ENCODE assay signal across 10 mouse cellular contexts in genomic region chr2:120011462-120012200, GRCm38 (mm10). TPM values are rescaled to one million over a fixed set of nuclear protein-coding genes. Genes with fewer than 3 reads are reported as not detected.
A peak's percentile ranks its signal among the peaks of the same experiment; 100 is the strongest.
DNase-seq lines count a peak whose midpoint lies in the region; ATAC-seq lines count a peak whose summit lies in the region.
"Had no signal": no experiment of that assay in that cellular context is flagged by ENCODE, and none has a peak within 500 bp of the region (broad histone marks: within the 10 kb centered on the region; RNA-seq: fewer than 3 reads in every experiment).

No protein-coding gene starts in this region.

- H3K4me2 ChIP-seq in midbrain, embryonic 16.5 days (ENCODE audit: low read length): no peak overlapping the region
- H3K4me2 ChIP-seq: embryonic facial prominence, embryonic 12.5 days had no signal

- H3K4me3 ChIP-seq in midbrain, embryonic 10.5 days: no peak overlapping the region
- H3K4me3 ChIP-seq in midbrain, embryonic 16.5 days (ENCODE audit: low read depth, low read length): no peak overlapping the region
- H3K4me3 ChIP-seq: embryonic facial prominence, embryonic 12.5 days had no signal

- H3K36me3 ChIP-seq in midbrain, embryonic 10.5 days: peaks cover 19% of the 10 kb centered on the region
- peaks cover 6% of the 10 kb centered on the region; the same call in 1 of the 2 replicates for H3K36me3 ChIP-seq in midbrain, embryonic 16.5 days (ENCODE audit: control insufficient read depth, insufficient read depth, low read length)
- 0 out of 2 replicates have a peak, but pooled peaks cover 1% of the 10 kb centered on the region for H3K36me3 ChIP-seq in splenic B cell, adult 2 months (ENCODE audit: control insufficient read depth, insufficient read depth, low read length, poor library complexity, severe bottlenecking)

- no peak overlapping the region for H3K27ac ChIP-seq in midbrain, embryonic 10.5 days (replicated peaks)
- no peak overlapping the region for H3K27ac ChIP-seq in midbrain, embryonic 16.5 days (ENCODE audit: low read length)
- H3K27ac ChIP-seq: embryonic facial prominence, embryonic 12.5 days; macrophage had no signal

- no peaks in the 10 kb centered on the region for H3K9me3 ChIP-seq in midbrain, embryonic 10.5 days (replicated peaks)
- no peaks in the 10 kb centered on the region for H3K9me3 ChIP-seq in midbrain, embryonic 16.5 days (replicated peaks; ENCODE audit: control insufficient read depth, low read length, poor library complexity, severe bottlenecking)
- H3K9me3 ChIP-seq: embryonic facial prominence, embryonic 12.5 days had no signal

- no peaks in the 10 kb centered on the region for H3K27me3 ChIP-seq in midbrain, embryonic 10.5 days (ENCODE audit: low read depth, poor library complexity, severe bottlenecking)
- no peaks in the 10 kb centered on the region for H3K27me3 ChIP-seq in midbrain, embryonic 16.5 days (ENCODE audit: control insufficient read depth, insufficient read depth, low read depth, low read length)
- no peaks in the 10 kb centered on the region for H3K27me3 ChIP-seq in splenic B cell, adult 2 months (ENCODE audit: control insufficient read depth, insufficient read depth, low read length, poor library complexity, severe bottlenecking)
- H3K27me3 ChIP-seq: embryonic facial prominence, embryonic 12.5 days had no signal

- H3K4me1 ChIP-seq in midbrain, embryonic 10.5 days: no peaks in the 10 kb centered on the region
- no peaks in the 10 kb centered on the region for H3K4me1 ChIP-seq in midbrain, embryonic 16.5 days (ENCODE audit: control insufficient read depth, insufficient read depth, low read length)
- H3K4me1 ChIP-seq: embryonic facial prominence, embryonic 12.5 days had no signal

- WGBS in midbrain, embryonic 10.5 days: 89% methylated on average over 8 of the region's 8 CpGs
- WGBS in midbrain, embryonic 16.5 days: 79% methylated on average over 8 of the region's 8 CpGs

- no peak for ATAC-seq in midbrain, embryonic 16.5 days
- peak; percentile 78 for ATAC-seq in common myeloid progenitor, adult 5-6 weeks (replicated peaks; ENCODE audit: low read depth, poor library complexity, severe bottlenecking)

- DNase-seq in midbrain, embryonic 10.5 days (ENCODE audit: low spot score): peak; percentile 43
- peak; percentile 25 for DNase-seq in T-cell, adult 2 months (ENCODE audit: low spot score)
- peak; percentile 29 to 50 for DNase-seq in heart, adult 9 months (ENCODE audit: low spot score in 2 of 2)
- peak; percentile 78 to 80 for DNase-seq in kidney, postnatal 4 days
- DNase-seq in lung, postnatal 10 days: peak; percentile 77
- peak; percentile 71 for DNase-seq in splenic B cell, adult 2 months (ENCODE audit: low read depth, low spot score)

- H3K9ac ChIP-seq in midbrain, embryonic 16.5 days (ENCODE audit: low read depth, low read length): no peak overlapping the region
- H3K9ac ChIP-seq: embryonic facial prominence, embryonic 12.5 days had no signal

RNA-seq across cellular contexts. Expression of gene Jmjd7, which starts 15.7 kb away (rescaled TPM):
- polyA plus RNA-seq in midbrain, embryonic 10.5 days (2016; fragmentation: Nextera tagmentation; extraction: Ambion mirVana): 21.2 and 27.5 TPM in 2 replicates
- 16.7 and 19.7 TPM in 2 replicates for polyA plus RNA-seq in midbrain, embryonic 16.5 days (2015; fragmentation: Nextera tagmentation; extraction: Ambion mirVana)
- 4.2 and 6.2 TPM in 2 replicates for total RNA-seq in common myeloid progenitor, adult 5-6 weeks (2017)

RNA-seq across cellular contexts. Expression of gene Gm28042, which starts 15.7 kb away (rescaled TPM):
- 5.2 and 6.8 TPM in 2 replicates for polyA plus RNA-seq in midbrain, embryonic 10.5 days (2016; fragmentation: Nextera tagmentation; extraction: Ambion mirVana)
- polyA plus RNA-seq in midbrain, embryonic 16.5 days (2015; fragmentation: Nextera tagmentation; extraction: Ambion mirVana): 4.6 and 6.3 TPM in 2 replicates
- total RNA-seq in common myeloid progenitor, adult 5-6 weeks (2017): 0.23 and 1.4 TPM in 2 replicates
- polyA plus RNA-seq: macrophage had no signal

RNA-seq across cellular contexts. Expression of gene Pla2g4b, which starts 21.6 kb away (rescaled TPM):
- 2.4 and 2.8 TPM in 2 replicates for polyA plus RNA-seq in midbrain, embryonic 10.5 days (2016; fragmentation: Nextera tagmentation; extraction: Ambion mirVana)
- polyA plus RNA-seq in midbrain, embryonic 16.5 days (2015; fragmentation: Nextera tagmentation; extraction: Ambion mirVana): 3.9 and 5.0 TPM in 2 replicates
- total RNA-seq in common myeloid progenitor, adult 5-6 weeks (2017): 0.64 TPM in 1 of 2 replicates, not detected in the other

RNA-seq across cellular contexts. Expression of gene Mapkbp1, which starts 39.1 kb away (rescaled TPM):
- 3.3 and 4.4 TPM in 2 replicates for polyA plus RNA-seq in midbrain, embryonic 10.5 days (2016; fragmentation: Nextera tagmentation; extraction: Ambion mirVana)
- 8.3 and 9.3 TPM in 2 replicates for polyA plus RNA-seq in midbrain, embryonic 16.5 days (2015; fragmentation: Nextera tagmentation; extraction: Ambion mirVana)
- total RNA-seq in common myeloid progenitor, adult 5-6 weeks (2017): 2.6 and 9.0 TPM in 2 replicates

Comparison
In these comparisons a context has a peak if more than half of its experiments do, and no peak if none do; other contexts are left out.
1. DNase-seq: peak in every context shown above with its lines; median percentile 79 in kidney, postnatal 4 days; 77 in lung, postnatal 10 days; 71 in splenic B cell, adult 2 months; 43 in midbrain, embryonic 10.5 days; 40 in heart, adult 9 months; 25 in T-cell, adult 2 months.